Mouse (Mus musculus) adrenal gland, postnatal 36 days (tissue): ENCODE measurements around the gene Ackr2. TPM values are rescaled to one million over a fixed set of nuclear protein-coding genes. Genes with fewer than 3 reads are reported as not detected.
A peak's percentile ranks its signal among the peaks of the same experiment; 100 is the strongest.

Source experiments
- DNase-seq, 2 experiments: peaks; one replicate each; pipeline ENCODE4 v3.0.0; 2021; ENCODE audit warnings: mixed read lengths in 1 of 2
- long read RNA-seq, 2 experiments: library from polyadenylated mRNA; stranded (forward); transcript quantifications; one replicate each; pipeline ENCODE4 v2.0.0; 2021; ENCODE audit warnings: borderline sequencing depth in 2 of 2
- total RNA-seq, 2 experiments: library from RNA; stranded (reverse); gene quantifications; 2 replicates each; pipeline ENCODE4 v1.2.3; 2021

Ackr2 gene
- under 1 TPM; 0.66 to 0.86 TPM for total RNA-seq
- long read RNA-seq, experiment 1: 0 reads
- long read RNA-seq, experiment 2, partial matches to known transcripts: 0 of 1 reads
- long read RNA-seq, experiment 2, other reads (novel, unspliced or antisense): 0 of 1 reads

- no peak for DNase-seq
Measured at GRCm38 (mm10) chr9:121898245-121898644, at the start of gene Ackr2. TSS of gene Ackr2 (plus strand) at chr9:121898355.

- no peak for DNase-seq
Measured at GRCm38 (mm10) chr9:121854246-121854645, 43.9 kb upstream of the Ackr2 start.

- peak; percentile 67 to 71 for DNase-seq
Measured at GRCm38 (mm10) chr9:121856649-121857416, 41.3 kb upstream of the Ackr2 start.

GRCm38 (mm10) chr9:121857474-121858152 lies 40.5 kb upstream of the Ackr2 start:
- DNase-seq: peak; percentile 100

- DNase-seq: no peak
Measured at GRCm38 (mm10) chr9:121858153-121858488, 40.0 kb upstream of the Ackr2 start, which contains the start of gene Higd1a. TSS of gene Higd1a (minus strand) at chr9:121858362.

GRCm38 (mm10) chr9:121859345-121859744 lies 38.8 kb upstream of the Ackr2 start:
- DNase-seq: no peak

GRCm38 (mm10) chr9:121860921-121861320 lies 37.2 kb upstream of the Ackr2 start:
- DNase-seq: no peak

GRCm38 (mm10) chr9:121864837-121865236 lies 33.3 kb upstream of the Ackr2 start:
- DNase-seq: peak in 1 of 2 experiments; percentile 47

GRCm38 (mm10) chr9:121865425-121866008 lies 32.6 kb upstream of the Ackr2 start:
- DNase-seq: no peak

- DNase-seq: no peak
Measured at GRCm38 (mm10) chr9:121867632-121868031, 30.5 kb upstream of the Ackr2 start.

GRCm38 (mm10) chr9:121868236-121868635 lies 29.9 kb upstream of the Ackr2 start:
- no peak for DNase-seq

GRCm38 (mm10) chr9:121869432-121869831 lies 28.7 kb upstream of the Ackr2 start:
- DNase-seq: no peak

- no peak for DNase-seq
Measured at GRCm38 (mm10) chr9:121869973-121870515, 28.1 kb upstream of the Ackr2 start.

GRCm38 (mm10) chr9:121872062-121872683 lies 26.0 kb upstream of the Ackr2 start:
- no peak for DNase-seq

- no peak for DNase-seq
Measured at GRCm38 (mm10) chr9:121873578-121873977, 24.6 kb upstream of the Ackr2 start.

- DNase-seq: peak; percentile 48 to 73
Measured at GRCm38 (mm10) chr9:121877052-121877740, 21.0 kb upstream of the Ackr2 start.

GRCm38 (mm10) chr9:121880840-121881239 lies 17.3 kb upstream of the Ackr2 start:
- peak; percentile 83 to 89 for DNase-seq

- peak; percentile 36 to 64 for DNase-seq
Measured at GRCm38 (mm10) chr9:121881301-121881700, 16.9 kb upstream of the Ackr2 start.

GRCm38 (mm10) chr9:121882015-121882457 lies 16.1 kb upstream of the Ackr2 start:
- DNase-seq: peak; percentile 33

- peak; percentile 43 to 61 for DNase-seq
Measured at GRCm38 (mm10) chr9:121889927-121890440, 8.2 kb upstream of the Ackr2 start.

- peak; percentile 89 to 92 for DNase-seq
Measured at GRCm38 (mm10) chr9:121890441-121890941, 7.7 kb upstream of the Ackr2 start.
